Mouse (Mus musculus) cortical plate, adult 2 months (tissue): Measurements from ENCODE around the gene Setdb1.

Experiments
- CTCF ChIP-seq: fragments of 200-500 bp; IDR thresholded peaks from 2 replicates; pipeline ENCODE4 v1.5.1; 2011; ENCODE audit warnings: mild to moderate bottlenecking, control low read depth, low read length; ENCODE audit not compliant: insufficient read depth; ENCODE audit errors: extremely low read depth
- POLR2A ChIP-seq: fragments of 200-500 bp; IDR thresholded peaks from 2 replicates; pipeline ENCODE4 v1.6.1; 2011; ENCODE audit warnings: mild to moderate bottlenecking, low read length, control low read depth; ENCODE audit not compliant: insufficient read depth; ENCODE audit errors: extremely low read depth

DNA sequence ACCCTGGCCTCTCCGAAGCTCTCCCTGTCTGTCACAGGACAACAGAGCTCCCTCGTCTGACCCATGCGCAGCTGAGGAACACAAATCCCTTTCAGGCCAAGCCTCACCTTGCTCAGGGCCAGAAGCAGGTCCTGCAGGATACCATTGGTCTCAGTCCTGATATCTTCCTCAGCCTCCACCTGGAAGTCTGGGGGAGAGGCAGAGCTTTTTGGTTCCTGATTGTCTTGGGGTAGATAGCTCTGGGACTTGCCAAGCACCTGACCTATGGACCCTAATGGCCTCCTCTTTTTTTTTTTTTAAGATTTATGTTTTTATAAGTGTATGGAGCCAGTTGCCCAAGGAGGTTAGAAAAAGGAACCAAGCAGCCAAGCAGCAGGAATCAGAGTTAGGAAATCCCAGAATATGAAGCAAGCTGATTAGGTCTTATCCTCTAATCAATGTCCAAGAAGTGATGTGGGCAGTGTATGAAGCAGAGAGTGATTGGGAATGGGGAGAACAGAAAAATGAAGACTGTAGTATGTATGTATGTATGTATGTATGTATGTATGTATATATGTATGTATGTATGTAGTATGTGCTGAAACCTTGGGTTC is 55.7 kb downstream of the Setdb1 start:
- TF ChIP-seq CTCF (no peak), POLR2A (no peak)
